Mouse (Mus musculus) adrenal gland, adult 2 months (tissue): ENCODE measurements around the gene Mageb4. TPM values are rescaled to one million over a fixed set of nuclear protein-coding genes. Genes with fewer than 3 reads are reported as not detected.
A peak's percentile ranks its signal among the peaks of the same experiment; 100 is the strongest.
"Not testable (repeated sequence)": the region's sequence is repeated elsewhere in the genome, so short reads cannot be mapped to it uniquely, and the experiment has no call there.

Experiments used
- DNase-seq: peaks from one replicate; pipeline ENCODE4 v3.0.0; 2021
- long read RNA-seq: library from polyadenylated mRNA; stranded (forward); transcript quantifications from one replicate; pipeline ENCODE4 v2.0.0, GENCODE M21; 2021
- polyA plus RNA-seq: library from polyadenylated mRNA; depleted of rRNA; stranded (reverse); fragments of >200 nt; gene quantifications from 2 replicates; pipeline ENCODE4 v1.2.3, GENCODE M21; 2012; rRNA removed
- total RNA-seq, 2 experiments: library from RNA; stranded (reverse); gene quantifications; 2 replicates each; pipeline ENCODE4 v1.2.3; 2021

Mageb4 gene
- not detected for total RNA-seq
- not detected in 2 replicates for polyA plus RNA-seq
- long read RNA-seq: 0 reads

- not testable (repeated sequence) for DNase-seq
Observed at GRCm38 (mm10) chrX:86304993-86305392, at the start of gene Mageb4. Gene Mageb4 (minus strand): TSS chrX:86305093.

GRCm38 (mm10) chrX:86284597-86284996 lies 20.3 kb downstream of the Mageb4 start:
- not testable (repeated sequence) for DNase-seq

DNA sequence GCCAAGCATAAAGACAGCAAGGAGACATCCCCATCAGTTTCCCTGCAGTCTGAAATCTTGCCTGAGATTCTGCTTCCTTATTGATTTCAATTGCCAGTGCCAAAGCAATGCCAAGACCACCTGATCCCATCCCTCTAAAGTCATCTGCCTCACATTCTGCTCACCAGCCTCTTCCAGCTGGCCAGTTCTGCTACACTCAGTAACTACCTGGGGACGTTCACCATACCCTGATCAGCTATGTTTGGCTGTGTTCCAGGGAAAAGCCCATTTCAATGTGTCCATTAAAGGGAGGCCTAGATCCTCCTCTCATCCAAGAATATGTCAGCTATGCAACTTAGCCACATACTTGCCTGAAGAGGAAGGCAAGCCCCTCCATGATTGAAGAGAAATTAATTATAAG lies 58.9 kb downstream of the Mageb4 start:
- not testable (repeated sequence) for DNase-seq

DNA sequence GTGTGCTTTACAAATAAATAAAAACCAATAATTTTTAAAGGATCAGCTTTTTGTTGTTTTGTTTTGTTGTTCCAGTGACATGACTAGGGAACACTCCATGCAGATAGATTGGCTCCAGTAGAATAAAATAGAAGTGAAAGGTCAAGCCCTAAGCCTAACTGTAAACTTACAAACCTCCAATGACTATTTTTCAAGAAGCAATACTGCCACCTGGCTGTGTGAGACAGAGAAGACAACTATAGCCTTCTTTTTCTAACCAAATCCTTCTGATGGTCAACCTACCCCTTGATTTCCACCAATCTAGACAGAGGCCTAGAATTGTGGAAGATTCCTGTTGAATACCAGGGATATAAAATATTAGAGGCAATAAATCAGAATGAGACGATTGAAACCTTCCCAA lies 67.6 kb downstream of the Mageb4 start:
- peak; percentile 8 for DNase-seq

Other genes starting within 250 kb of the Mageb4 start
- 10 to 100 TPM in 1 of 2 experiments, 1 to 10 TPM in 1; 7.8 to 13.3 TPM for gene Nr0b1, start 113.3 kb downstream of the Mageb4 start, total RNA-seq
- 67.2 and 81.0 TPM in 2 replicates for gene Nr0b1, start 113.3 kb downstream of the Mageb4 start, polyA plus RNA-seq